Mouse (Mus musculus): ENCODE data around the gene Pik3c2g. TPM values are rescaled to one million over a fixed set of nuclear protein-coding genes. Genes with fewer than 3 reads are reported as not detected.

Gene Pik3c2g
- polyA plus RNA-seq, 1 experiment from 2014 or later, result 2.3 TPM

DNA sequence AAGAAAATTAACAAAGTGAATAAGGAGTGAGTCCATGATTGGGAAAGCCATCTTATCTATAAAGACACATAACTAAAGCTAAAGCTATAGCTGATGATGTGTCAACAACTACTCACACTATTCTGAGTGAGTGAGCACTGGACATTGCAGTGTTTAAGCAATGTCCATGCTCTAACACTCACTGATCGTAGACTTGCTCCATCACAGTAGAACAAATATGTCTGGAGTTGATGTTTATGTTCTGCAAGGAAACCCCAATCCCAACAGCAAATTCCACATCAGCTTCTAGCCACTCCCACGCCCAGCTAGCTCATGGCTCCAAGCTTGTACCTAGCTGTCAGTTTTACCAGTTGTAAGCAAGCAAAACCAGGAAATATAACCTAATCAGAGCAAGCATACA is 399.5 kb downstream of the Pik3c2g start:
- Histone ChIP-seq H3K9me3 (no peaks in the 10 kb centered on the region), H3K4me3 (no peak overlapping the region), H3K36me3 (no peaks in the 10 kb centered on the region), H3K27ac (no peak overlapping the region), H3K4me1 (no peaks in the 10 kb centered on the region), H3K27me3 (ENCODE audit: insufficient read depth, poor library complexity, severe bottlenecking) (no peaks in the 10 kb centered on the region)
- 75% methylated on average over 2 of the region's 2 CpGs for WGBS
- DNase-seq (ENCODE audit: low spot score), result no peak

DNA sequence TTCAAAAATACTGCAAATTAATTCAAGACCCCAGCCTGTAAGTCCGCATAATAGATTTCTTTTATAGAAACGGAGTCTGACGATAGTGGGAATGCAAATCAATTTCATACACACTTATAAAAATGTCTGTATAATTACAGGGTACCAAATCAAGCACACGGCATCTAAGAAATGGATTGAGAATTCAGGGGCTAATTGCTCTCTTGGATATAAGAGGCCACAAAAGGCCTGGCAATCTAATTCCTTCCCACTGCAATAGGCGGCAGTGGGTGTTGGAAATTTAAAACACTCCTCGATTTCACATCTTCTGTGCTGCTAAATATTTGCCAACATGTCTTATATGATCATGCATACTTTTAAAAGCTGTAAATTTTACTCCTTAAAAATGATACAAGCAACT is 402.1 kb downstream of the Pik3c2g start:
- H3K36me3 ChIP-seq, result no peaks in the 10 kb centered on the region
- no peaks in the 10 kb centered on the region for H3K27me3 ChIP-seq (ENCODE audit: insufficient read depth, poor library complexity, severe bottlenecking)
- H3K4me1 ChIP-seq, result no peaks in the 10 kb centered on the region
- H3K4me3 ChIP-seq, result no peak overlapping the region
- H3K27ac ChIP-seq, result no peak overlapping the region
- 90% methylated on average over 6 of the region's 6 CpGs for WGBS
- H3K9me3 ChIP-seq, result no peaks in the 10 kb centered on the region
- DNase-seq (ENCODE audit: low spot score), result no peak

DNA sequence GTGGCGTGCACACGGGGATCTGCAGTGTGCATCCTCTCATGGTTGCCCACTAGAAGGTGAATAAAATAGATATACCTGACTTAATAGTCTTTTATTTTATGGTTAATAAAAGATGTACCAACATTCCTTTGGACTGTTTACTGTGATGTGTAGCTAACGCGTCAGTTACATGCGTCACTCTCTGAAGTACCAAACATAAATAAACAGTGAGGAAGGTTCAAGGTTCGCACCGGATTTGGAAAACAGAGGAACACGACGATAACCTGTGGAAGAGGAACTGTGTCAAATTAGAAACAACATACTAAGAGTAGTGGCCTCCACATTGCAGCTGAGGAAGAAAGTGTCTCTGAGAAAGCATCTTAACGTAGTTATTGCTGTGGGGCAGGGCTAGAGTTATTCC is 402.6 kb downstream of the Pik3c2g start:
- no peaks in the 10 kb centered on the region for H3K9me3 ChIP-seq
- 85% methylated on average over 10 of the region's 10 CpGs for WGBS
- no peaks in the 10 kb centered on the region for H3K4me1 ChIP-seq
- no peak for DNase-seq (ENCODE audit: low spot score)
- no peak overlapping the region for H3K4me3 ChIP-seq
- H3K27me3 ChIP-seq (ENCODE audit: insufficient read depth, poor library complexity, severe bottlenecking), result no peaks in the 10 kb centered on the region
- H3K27ac ChIP-seq, result no peak overlapping the region
- no peaks in the 10 kb centered on the region for H3K36me3 ChIP-seq

DNA sequence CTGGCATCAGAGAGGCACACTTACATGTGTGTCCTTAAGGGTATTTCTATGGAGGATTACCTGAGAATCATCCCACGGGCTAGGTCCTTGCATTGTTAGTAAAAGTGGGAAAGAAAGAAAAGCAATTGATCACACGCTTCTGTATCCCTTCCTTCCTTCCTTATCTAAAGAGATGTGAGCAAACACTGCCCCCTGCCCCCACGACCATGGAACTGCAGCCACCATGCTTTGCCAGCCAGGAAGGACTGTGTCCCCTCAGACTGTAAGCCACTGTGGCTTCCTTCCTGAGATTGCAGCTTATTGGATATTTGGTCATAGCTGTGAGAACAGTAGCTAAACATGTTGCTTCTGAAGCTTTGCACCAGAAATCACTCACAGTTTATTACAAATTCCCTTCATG is 418.2 kb downstream of the Pik3c2g start:
- Histone ChIP-seq H3K4me1 (no peaks in the 10 kb centered on the region), H3K36me3 (no peaks in the 10 kb centered on the region), H3K27ac (no peak overlapping the region), H3K4me3 (no peak overlapping the region), H3K27me3 (ENCODE audit: insufficient read depth, poor library complexity, severe bottlenecking) (no peaks in the 10 kb centered on the region), H3K9me3 (no peaks in the 10 kb centered on the region)
- 68% methylated on average over 3 of the region's 3 CpGs for WGBS
- DNase-seq (ENCODE audit: low spot score), result no peak

Other genes with a start within 250 kb of the Pik3c2g start
- not detected in 2 replicates for gene Rergl, start 85.2 kb upstream of the Pik3c2g start, polyA plus RNA-seq (2016; fragmentation: Nextera tagmentation; extraction: Ambion mirVana)